Mouse (Mus musculus) intestine, postnatal 0 days (tissue): ENCODE results near the gene Lingo1. TPM values are rescaled to one million over a fixed set of nuclear protein-coding genes. Genes with fewer than 3 reads are reported as not detected.
A peak's percentile ranks its signal among the peaks of the same experiment; 100 is the strongest.

Source experiments
- ATAC-seq: fragments of 200-750 bp; cut with Nextera tagmentation; 2 replicates; pipeline ENCODE4 v1.8.0; 2017; ENCODE audit warnings: mild to moderate bottlenecking, moderate TSS enrichment, moderate library complexity
- H3K27ac ChIP-seq: fragments of 300-500 bp; sonication (generic); 2 replicates; pipeline ENCODE4 v1.5.1; 2014; ENCODE audit warnings: mild to moderate bottlenecking, low read depth, low read length, moderate library complexity
- H3K27me3 ChIP-seq: fragments of 300-500 bp; sonication (generic); replicated peaks from 2 replicates; pipeline ENCODE4 v1.6.1; 2014; ENCODE audit warnings: low read length, mixed read lengths; ENCODE audit not compliant: control insufficient read depth, insufficient read depth
- H3K36me3 ChIP-seq: fragments of 300-500 bp; sonication (generic); 2 replicates; pipeline ENCODE4 v1.6.1; 2014; ENCODE audit warnings: mild to moderate bottlenecking, moderate library complexity; ENCODE audit not compliant: control insufficient read depth, insufficient read depth
- H3K4me1 ChIP-seq: fragments of 300-500 bp; sonication (generic); replicated peaks from 2 replicates; pipeline ENCODE4 v1.6.1; 2014; ENCODE audit warnings: antibody characterized with exemption, low read length, mixed read lengths; ENCODE audit not compliant: control insufficient read depth, insufficient read depth
- H3K4me2 ChIP-seq: fragments of 300-500 bp; sonication (generic); replicated peaks from 2 replicates; pipeline ENCODE4 v1.6.1; 2014; ENCODE audit warnings: low read depth, mild to moderate bottlenecking, moderate library complexity
- H3K4me3 ChIP-seq: fragments of 300-500 bp; sonication (generic); 2 replicates; pipeline ENCODE4 v1.5.1; 2014; ENCODE audit warnings: low read depth, low read length
- H3K9ac ChIP-seq: fragments of 300-500 bp; sonication (generic); 2 replicates; pipeline ENCODE4 v1.6.1; 2014; ENCODE audit warnings: mild to moderate bottlenecking, low read depth, low read length
- H3K9me3 ChIP-seq: fragments of 300-500 bp; sonication (generic); 2 replicates; pipeline ENCODE4 v1.6.1; 2016; ENCODE audit warnings: mixed run types; ENCODE audit not compliant: control insufficient read depth
- CTCF ChIP-seq: sonication (generic); IDR thresholded peaks from 2 replicates; pipeline ENCODE4 v1.5.1; 2016; ENCODE audit warnings: low read depth, mild to moderate bottlenecking, control low read depth, antibody characterized with exemption, moderate library complexity
- WGBS: fragments of 180-500 bp; shearing (Covaris S2); extraction: QIAGEN DNeasy Blood & Tissue Kit; methylation state at CpG from one replicate; pipeline ENCODE4 v1.1.7; 2014; 5-methylcytosine and 5-hydroxymethylcytosine counted together
- polyA plus RNA-seq: library from polyadenylated mRNA; unstranded; fragments of >200 nt; fragmentation: Nextera tagmentation; extraction: Ambion mirVana; gene quantifications from 2 replicates; pipeline ENCODE4 v1.2.1, GENCODE M21; 2015

Gene Lingo1
- polyA plus RNA-seq, 1 experiment from 2014 or later: 0.98 TPM

DNA sequence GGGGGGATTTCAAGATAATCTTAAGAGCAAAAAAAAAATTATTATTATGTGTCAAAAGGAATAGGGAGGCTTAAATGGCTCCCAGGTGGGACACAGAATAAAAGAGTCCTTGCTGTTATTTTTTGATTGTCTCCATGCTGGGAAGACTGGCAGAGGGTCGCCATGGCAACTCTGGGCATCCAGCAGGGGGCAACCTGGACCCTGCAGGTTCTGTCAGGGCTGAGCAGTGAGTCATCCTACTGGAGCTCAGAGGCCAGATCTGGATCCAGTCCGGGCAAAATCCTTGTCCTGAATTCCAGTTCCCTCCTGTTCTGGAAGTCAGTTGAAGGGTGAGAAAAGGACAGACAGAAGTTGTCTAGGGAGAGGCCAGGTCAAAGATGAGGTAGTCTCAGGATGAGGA, 144.7 kb downstream of the Lingo1 start:
- no peaks in the 10 kb centered on the region for H3K27me3 ChIP-seq
- TF ChIP-seq CTCF: 0 out of 2 replicates have a peak, but pooled peaks have one; percentile 15
- no peaks in the 10 kb centered on the region for H3K9me3 ChIP-seq
- ATAC-seq: no peak
- WGBS: 41% methylated on average over 2 of the region's 2 CpGs
- H3K27ac ChIP-seq: no peak overlapping the region
- H3K9ac ChIP-seq: no peak overlapping the region
- H3K4me3 ChIP-seq: no peak overlapping the region
- no peaks in the 10 kb centered on the region for H3K4me1 ChIP-seq
- H3K36me3 ChIP-seq: no peaks in the 10 kb centered on the region
- no peak overlapping the region for H3K4me2 ChIP-seq

DNA sequence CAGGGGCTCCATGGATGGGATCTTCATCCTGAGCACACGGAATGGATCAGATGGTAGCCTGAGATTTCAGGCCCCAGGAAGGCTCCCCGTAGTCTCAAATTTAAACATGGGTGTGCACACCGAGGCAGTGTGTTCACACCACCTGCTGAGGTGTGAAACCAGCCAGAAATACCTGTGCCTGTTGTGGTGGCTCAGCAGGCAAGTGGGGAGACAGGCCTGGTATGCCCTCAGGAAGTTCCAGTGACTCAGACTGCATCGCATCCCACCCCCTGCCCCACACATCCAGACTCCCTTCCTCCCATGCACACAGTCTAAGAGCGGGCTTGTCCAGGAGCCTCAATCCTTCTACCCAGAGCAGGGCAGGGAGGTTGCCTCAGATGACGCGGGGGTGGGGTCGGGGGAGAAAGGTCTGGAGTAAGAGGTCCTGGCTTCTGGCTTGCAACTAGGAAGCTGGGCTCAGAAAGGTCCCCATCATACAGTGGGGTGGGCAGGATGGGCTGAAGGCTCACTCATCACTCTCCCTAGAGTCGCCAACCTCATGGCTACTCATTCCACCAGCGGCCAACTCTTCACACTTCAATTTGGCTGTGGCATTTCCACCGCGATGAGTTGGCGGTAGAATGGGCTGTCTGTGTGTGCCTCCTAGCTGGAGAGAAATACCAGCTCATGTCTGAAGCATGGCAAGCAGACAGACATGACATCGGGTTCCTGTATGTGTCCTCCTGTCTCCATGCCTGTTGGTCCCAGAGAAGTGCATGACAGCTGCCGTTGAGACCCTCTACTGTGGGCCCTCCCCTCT, 149.8 kb downstream of the Lingo1 start:
- no peak overlapping the region for H3K27ac ChIP-seq
- ATAC-seq: no peak
- no peak overlapping the region for H3K4me3 ChIP-seq
- no peaks in the 10 kb centered on the region for H3K9me3 ChIP-seq
- no peak overlapping the region for H3K9ac ChIP-seq
- H3K4me1 ChIP-seq: no peaks in the 10 kb centered on the region
- no peak overlapping the region for H3K4me2 ChIP-seq
- WGBS: 84% methylated on average over 15 of the region's 15 CpGs
- no peaks in the 10 kb centered on the region for H3K27me3 ChIP-seq
- no peaks in the 10 kb centered on the region for H3K36me3 ChIP-seq
- no peak for TF ChIP-seq CTCF

DNA sequence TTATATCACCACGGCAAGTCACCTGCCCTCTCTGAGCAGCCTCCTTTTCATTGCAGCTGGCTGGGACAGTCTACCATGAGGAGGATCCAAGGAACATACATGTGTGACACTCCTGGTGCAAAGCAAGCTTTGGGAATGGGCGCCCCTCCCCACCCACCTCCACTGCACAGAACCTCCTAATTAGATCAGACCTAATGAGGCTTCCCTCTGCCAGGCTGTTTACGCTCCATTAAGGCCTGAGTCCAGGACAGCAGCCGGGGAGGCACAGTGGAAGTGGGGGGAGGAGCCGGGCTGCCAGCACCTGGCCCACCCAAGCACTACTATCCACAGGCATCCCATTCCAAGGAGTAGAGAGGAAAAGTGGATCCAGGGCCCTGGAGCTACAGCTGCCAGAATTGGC, 152.8 kb downstream of the Lingo1 start:
- no peak for ATAC-seq
- WGBS: 67% methylated on average over 5 of the region's 5 CpGs
- TF ChIP-seq CTCF: no peak

DNA sequence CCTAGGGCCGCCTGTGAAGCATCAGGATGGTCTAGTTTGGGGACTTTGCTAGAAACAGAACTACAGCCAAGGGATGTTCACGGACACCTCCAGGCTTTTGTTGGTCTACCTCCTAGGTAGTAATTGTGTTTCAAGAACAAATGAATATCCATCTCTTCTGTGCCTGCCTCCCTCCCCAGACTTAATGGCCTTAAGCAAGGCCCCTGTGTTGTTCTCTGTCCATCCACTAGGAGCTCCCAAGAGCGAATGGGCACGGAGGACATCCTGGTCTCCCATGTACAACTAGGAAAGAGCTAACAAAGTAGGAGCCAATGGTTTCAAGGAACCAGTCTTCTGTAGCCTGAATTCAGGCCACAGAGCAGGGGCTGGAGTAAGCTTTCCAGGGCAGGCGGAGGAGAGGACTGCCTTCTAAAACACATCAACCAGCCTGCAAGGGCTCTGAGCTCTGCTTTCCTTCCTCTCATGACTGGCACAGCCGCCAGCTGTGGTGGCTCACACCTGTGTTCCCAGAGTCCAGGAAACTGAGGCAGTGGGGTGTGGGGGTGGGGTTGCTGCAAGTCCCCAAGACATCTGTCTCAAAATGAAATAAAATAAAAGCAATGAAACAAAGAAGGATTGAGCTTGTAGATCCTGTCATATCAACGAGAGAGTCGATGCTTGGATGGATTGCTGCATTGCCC, 157.9 kb downstream of the Lingo1 start:
- H3K36me3 ChIP-seq: no peaks in the 10 kb centered on the region
- H3K9ac ChIP-seq: no peak overlapping the region
- no peak overlapping the region for H3K4me3 ChIP-seq
- TF ChIP-seq CTCF: peak; percentile 77
- WGBS: 57% methylated on average over 8 of the region's 8 CpGs
- H3K27ac ChIP-seq: no peak overlapping the region
- ATAC-seq: no peak
- H3K4me1 ChIP-seq: no peaks in the 10 kb centered on the region
- H3K4me2 ChIP-seq: no peak overlapping the region
- H3K27me3 ChIP-seq: peaks cover 48% of the 10 kb centered on the region
- no peaks in the 10 kb centered on the region for H3K9me3 ChIP-seq

More for the DNA sequence above, 152.8 kb downstream of the Lingo1 start:
- Histone ChIP-seq H3K27me3 (peaks cover 4% of the 10 kb centered on the region; the same call in 1 of the 2 replicates), H3K9ac (no peak overlapping the region), H3K9me3 (no peaks in the 10 kb centered on the region), H3K4me2 (no peak overlapping the region), H3K36me3 (no peaks in the 10 kb centered on the region), H3K4me3 (no peak overlapping the region), H3K4me1 (no peaks in the 10 kb centered on the region), H3K27ac (no peak overlapping the region)

DNA sequence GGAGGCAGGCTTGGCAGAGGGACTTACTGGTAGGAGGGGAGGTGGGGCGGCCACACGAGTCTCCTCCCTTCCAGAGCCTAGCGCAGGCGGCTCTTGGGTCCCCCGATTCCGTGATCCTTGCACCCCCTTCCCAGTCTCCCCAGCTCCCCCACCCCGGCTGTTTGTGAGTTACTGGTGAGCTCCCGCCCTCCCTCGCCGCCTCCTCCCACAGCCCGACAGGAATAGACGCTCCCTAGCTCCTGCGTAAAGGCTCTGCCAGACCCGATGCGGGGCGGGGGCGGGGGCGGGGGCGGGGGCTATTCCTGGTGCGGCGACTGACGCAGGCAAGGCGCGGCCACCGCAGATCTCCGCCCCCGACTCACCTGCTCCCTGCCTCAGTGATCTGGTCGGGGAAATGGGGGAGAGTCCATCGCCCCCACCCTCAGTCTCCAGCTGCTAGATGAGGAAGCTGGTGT, 158.8 kb downstream of the Lingo1 start:
- ATAC-seq: no peak
- Histone ChIP-seq H3K4me2 (no peak overlapping the region; the same call in 1 of the 2 replicates), H3K4me1 (no peaks in the 10 kb centered on the region), H3K9ac (no peak overlapping the region), H3K9me3 (no peaks in the 10 kb centered on the region), H3K36me3 (no peaks in the 10 kb centered on the region), H3K4me3 (peak overlapping the region; percentile 9; the same call in 1 of the 2 replicates), H3K27ac (no peak overlapping the region), H3K27me3 (peaks cover 51% of the 10 kb centered on the region)
- WGBS: 1% methylated on average over 29 of the region's 29 CpGs
- TF ChIP-seq CTCF: no peak

DNA sequence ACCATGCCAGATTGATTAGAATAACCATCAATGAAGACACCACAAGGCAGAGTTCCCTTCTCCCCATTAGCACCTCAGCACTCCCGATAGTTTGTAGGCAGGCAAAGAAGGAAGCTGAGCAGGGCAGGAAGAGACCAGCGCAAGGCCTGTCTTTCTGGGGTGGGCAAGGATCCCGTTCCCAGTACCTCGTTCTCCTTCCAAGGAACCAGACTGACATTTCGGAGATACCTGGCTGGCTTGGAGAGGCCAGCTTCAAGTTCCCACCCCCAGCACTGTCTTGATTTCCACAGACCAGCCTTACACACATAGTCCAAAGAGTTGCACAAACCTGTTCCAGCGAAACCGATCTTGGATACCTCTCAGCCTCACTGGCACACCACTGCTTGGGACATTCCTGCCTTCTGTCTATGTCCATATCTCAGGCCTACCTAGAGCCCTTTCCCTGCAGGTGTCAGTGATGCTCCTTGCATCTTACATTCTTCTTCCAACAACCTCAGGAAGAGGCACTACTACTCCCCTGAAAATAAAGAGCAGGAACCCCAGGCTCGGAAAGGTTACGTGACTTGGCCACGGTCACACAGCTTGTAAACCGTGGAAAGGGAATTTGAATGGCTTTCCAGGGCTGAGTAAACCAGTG, 159.4 kb downstream of the Lingo1 start:
- H3K27me3 ChIP-seq: peaks cover 51% of the 10 kb centered on the region
- WGBS: 49% methylated on average over 11 of the region's 11 CpGs
- H3K4me2 ChIP-seq: no peak overlapping the region
- no peak for TF ChIP-seq CTCF
- no peak overlapping the region for H3K9ac ChIP-seq
- no peaks in the 10 kb centered on the region for H3K9me3 ChIP-seq
- H3K4me3 ChIP-seq: no peak overlapping the region
- H3K27ac ChIP-seq: no peak overlapping the region
- no peaks in the 10 kb centered on the region for H3K4me1 ChIP-seq
- H3K36me3 ChIP-seq: no peaks in the 10 kb centered on the region
- no peak for ATAC-seq
